Mouse (Mus musculus) thymus, adult 2 months (tissue): ENCODE results near the gene Trir. TPM values are rescaled to one million over a fixed set of nuclear protein-coding genes. Genes with fewer than 3 reads are reported as not detected.

Experiments used
- DNase-seq: peaks from one replicate; pipeline ENCODE4 v3.0.0; 2021
- H3K27ac ChIP-seq: fragments of 200-500 bp; 2 replicates; pipeline ENCODE4 v1.5.1; 2012; ENCODE audit warnings: low read length, control low read depth; ENCODE audit not compliant: control insufficient read depth, insufficient read depth
- H3K27me3 ChIP-seq: fragments of 200-500 bp; 2 replicates; pipeline ENCODE4 v1.6.1; 2012; ENCODE audit warnings: mild to moderate bottlenecking, low read length, moderate library complexity, mixed read lengths; ENCODE audit not compliant: control insufficient read depth, insufficient read depth
- H3K36me3 ChIP-seq: fragments of 200-500 bp; 2 replicates; pipeline ENCODE4 v1.6.1; 2012; ENCODE audit warnings: mild to moderate bottlenecking, low read length, moderate library complexity; ENCODE audit not compliant: control insufficient read depth, insufficient read depth
- H3K4me1 ChIP-seq: fragments of 200-500 bp; replicated peaks from 2 replicates; pipeline ENCODE4 v1.6.1; 2012; ENCODE audit warnings: low read length; ENCODE audit not compliant: control insufficient read depth, insufficient read depth
- H3K4me3 ChIP-seq: fragments of 200-500 bp; 2 replicates; pipeline ENCODE4 v1.5.1; 2012; ENCODE audit warnings: mild to moderate bottlenecking, low read length, control low read depth, moderate library complexity; ENCODE audit not compliant: control insufficient read depth, insufficient read depth
- CTCF ChIP-seq: fragments of 200-500 bp; IDR thresholded peaks from 2 replicates; pipeline ENCODE4 v1.5.1; 2012; ENCODE audit warnings: mild to moderate bottlenecking, control low read depth, low read length, moderate library complexity, borderline replicate concordance; ENCODE audit not compliant: control insufficient read depth, poor library complexity, insufficient read depth; ENCODE audit errors: extremely low read depth
- POLR2A ChIP-seq: fragments of 200-500 bp; IDR thresholded peaks from 2 replicates; pipeline ENCODE4 v1.6.1; 2012; ENCODE audit warnings: mild to moderate bottlenecking, low read length, control low read depth, moderate library complexity; ENCODE audit not compliant: control insufficient read depth, poor library complexity, insufficient read depth; ENCODE audit errors: extremely low read depth
- WGBS: fragments of 180-500 bp; shearing (Covaris S2); methylation state at CpG from one replicate; pipeline ENCODE4 v1.1.7; 2018; 5-methylcytosine and 5-hydroxymethylcytosine counted together
- polyA plus RNA-seq: library from polyadenylated mRNA; depleted of rRNA; stranded (reverse); fragments of >200 nt; gene quantifications from 2 replicates; pipeline ENCODE4 v1.2.3, GENCODE M21; 2012

The Trir gene
- polyA plus RNA-seq, 1 experiment: 173 TPM

GRCm38 (mm10) chr8:85025098-85025932 is 1.3 kb upstream of the Trir start, which contains the start of gene Asna1:
Gene Asna1 (minus strand): TSS chr8:85025281.
- peak; percentile 77 for DNase-seq
- Histone ChIP-seq H3K27me3 (no peaks in the 10 kb centered on the region), H3K4me3 (peak within 1 kb of the TSS; percentile 91), H3K36me3 (peaks cover 10% of the 10 kb centered on the region; the same call in 1 of the 2 replicates), H3K4me1 (peaks cover 23% of the 10 kb centered on the region), H3K27ac (no peak within 1 kb of the TSS; the same call in none of the 2 replicates)
- TF ChIP-seq CTCF: no peak
- 0 out of 2 replicates have a peak, but pooled peaks have one; percentile 24 for TF ChIP-seq POLR2A
- WGBS: 2% methylated on average over 30 of the region's 30 CpGs

DNA sequence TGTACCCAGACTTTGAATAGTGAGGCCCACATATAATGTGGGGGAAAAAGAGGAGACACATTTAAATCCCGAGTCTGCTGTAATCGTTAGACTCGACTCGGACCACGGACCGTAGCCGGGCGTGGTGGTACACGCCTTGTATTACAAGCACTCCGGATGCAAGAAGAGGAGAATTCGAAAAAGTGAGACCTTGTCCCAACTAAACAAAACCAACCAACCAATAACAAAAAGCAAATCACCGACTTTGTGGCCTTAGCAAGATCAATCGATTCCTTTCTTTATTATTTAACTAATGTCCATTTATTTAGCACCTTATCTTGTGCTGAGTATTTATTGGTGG is 863 bp downstream of the Trir start:
- Histone ChIP-seq H3K36me3 (peaks cover 29% of the 10 kb centered on the region), H3K4me1 (peaks cover 23% of the 10 kb centered on the region), H3K27me3 (no peaks in the 10 kb centered on the region), H3K4me3 (peak overlapping the region; percentile 82), H3K27ac (no peak overlapping the region)
- no peak for DNase-seq
- TF ChIP-seq POLR2A (no peak), CTCF (no peak)
- under 1% methylated on average over 13 of the region's 13 CpGs for WGBS

DNA sequence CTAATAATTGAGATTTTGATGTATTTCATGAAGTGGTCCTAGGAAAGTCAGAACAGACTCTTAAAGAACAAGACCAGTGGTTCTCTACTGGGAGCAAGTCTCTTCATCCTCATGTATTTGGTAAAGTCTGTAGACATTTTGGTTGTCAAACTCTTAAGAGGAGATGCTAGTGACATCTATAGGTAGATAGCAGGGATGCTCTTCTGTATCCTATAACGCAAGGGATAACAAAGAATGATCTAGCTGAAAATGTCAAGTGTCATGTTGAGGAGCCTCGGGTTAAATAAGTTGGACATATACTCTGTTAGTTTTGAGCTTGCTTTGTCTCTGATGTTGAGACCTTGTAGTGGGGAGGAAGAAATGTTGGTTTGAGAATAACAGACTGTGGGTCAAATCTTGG is 1.3 kb downstream of the Trir start:
- Histone ChIP-seq H3K27ac (no peak overlapping the region), H3K4me3 (no peak overlapping the region), H3K36me3 (peaks cover 29% of the 10 kb centered on the region), H3K27me3 (no peaks in the 10 kb centered on the region), H3K4me1 (peaks cover 23% of the 10 kb centered on the region)
- no peak for DNase-seq
- WGBS: 7% methylated on average over 2 of the region's 2 CpGs
- no peak for TF ChIP-seq CTCF
- no peak for TF ChIP-seq POLR2A

DNA sequence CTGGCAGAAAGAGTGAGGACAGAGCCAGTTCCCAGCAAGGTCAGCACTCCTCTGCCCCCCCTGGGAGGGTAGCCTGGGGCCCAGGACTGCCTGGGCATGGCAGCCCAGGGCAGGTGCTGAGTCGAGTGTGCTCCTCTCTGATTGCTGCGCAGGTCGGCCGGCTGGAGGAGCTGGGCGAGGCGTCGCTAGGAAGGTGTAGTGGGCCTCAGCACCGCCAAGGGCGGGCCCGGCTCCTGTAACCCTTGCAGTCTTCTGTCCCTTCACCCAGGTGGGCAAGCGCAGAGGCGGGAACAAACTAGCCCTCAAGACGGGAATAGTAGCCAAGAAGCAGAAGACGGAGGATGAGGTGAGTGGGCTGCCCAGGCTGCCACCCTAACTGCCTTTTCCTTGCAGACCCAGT is 2.6 kb downstream of the Trir start:
- WGBS: 94% methylated on average over 14 of the region's 14 CpGs
- Histone ChIP-seq H3K4me1 (peaks cover 21% of the 10 kb centered on the region), H3K4me3 (no peak overlapping the region)

DNA sequence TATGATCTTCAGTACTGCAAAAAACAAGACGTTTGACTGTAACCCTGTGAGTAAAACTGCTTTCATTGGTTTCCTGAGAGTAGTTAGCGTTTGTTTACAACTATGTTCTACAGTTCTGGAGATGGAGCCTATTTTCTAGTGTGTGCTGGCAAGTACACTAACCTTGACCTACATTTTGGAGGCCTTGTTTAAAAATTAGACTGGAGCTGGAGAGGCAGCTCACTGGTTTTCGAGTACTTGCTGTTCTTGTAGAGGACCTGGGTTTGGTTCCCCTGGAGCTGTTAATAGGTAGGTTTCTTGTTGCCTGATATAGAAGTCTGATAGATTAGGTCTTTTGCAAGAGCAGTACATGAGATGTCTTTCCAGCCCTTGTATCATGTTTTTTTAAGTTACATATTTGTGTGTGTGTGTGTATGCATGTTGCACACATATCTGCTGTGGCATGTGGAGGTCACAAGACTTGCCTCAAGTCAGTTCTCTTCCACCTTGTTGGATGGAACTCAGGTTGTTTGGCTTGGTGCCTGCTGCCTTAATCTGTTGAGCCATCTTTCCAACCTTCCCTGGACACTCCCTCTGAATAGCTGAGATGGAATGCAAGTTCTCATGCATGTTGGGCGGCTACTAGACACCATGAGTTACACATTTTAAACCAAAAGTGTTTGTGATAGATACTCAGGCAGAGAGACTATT is 6.1 kb downstream of the Trir start:
- WGBS: 93% methylated on average over 4 of the region's 4 CpGs
- Histone ChIP-seq H3K4me1 (peaks cover 14% of the 10 kb centered on the region), H3K27ac (no peak overlapping the region), H3K36me3 (peaks cover 29% of the 10 kb centered on the region), H3K4me3 (no peak overlapping the region), H3K27me3 (no peaks in the 10 kb centered on the region)
- DNase-seq: no peak
- TF ChIP-seq CTCF (no peak), POLR2A (no peak)

More for the DNA sequence above, 2.6 kb downstream of the Trir start:
- Histone ChIP-seq H3K27me3 (no peaks in the 10 kb centered on the region), H3K27ac (no peak overlapping the region), H3K36me3 (peaks cover 29% of the 10 kb centered on the region)
- no peak for DNase-seq
- TF ChIP-seq POLR2A (no peak), CTCF (no peak)

GRCm38 (mm10) chr8:85033867-85034266 is 7.2 kb downstream of the Trir start:
- DNase-seq: no peak
- peaks cover 29% of the 10 kb centered on the region for H3K36me3 ChIP-seq
- WGBS: 91% methylated on average over 1 of the region's 1 CpGs

More at GRCm38 (mm10) chr8:85033867-85034266, 7.2 kb downstream of the Trir start:
- Histone ChIP-seq H3K4me1 (peaks cover 8% of the 10 kb centered on the region), H3K27ac (no peak overlapping the region), H3K27me3 (no peaks in the 10 kb centered on the region), H3K4me3 (no peak overlapping the region)
- TF ChIP-seq CTCF: no peak
- TF ChIP-seq POLR2A: no peak
